Comparison of ENCODE assay signal across 8 mouse cellular contexts in genomic region chr17:73302104-73302503, GRCm38 (mm10).
DNase-seq lines count a peak whose midpoint lies in the region; ATAC-seq and TF ChIP-seq lines count a peak whose summit lies in the region.

No protein-coding gene starts in this region.

- peak overlapping the region; percentile 31 for H3K4me2 ChIP-seq in hindbrain, embryonic 14.5 days (replicated peaks)

- WGBS in hindbrain, embryonic 14.5 days: 6% methylated on average over 10 of the region's 10 CpGs

- peaks cover 10% of the 10 kb centered on the region for H3K27me3 ChIP-seq in Patski
- H3K27me3 ChIP-seq in hindbrain, embryonic 14.5 days (ENCODE audit: control insufficient read depth, insufficient read depth, low read length): no peaks in the 10 kb centered on the region

- peak; percentile 94 for TF ChIP-seq CTCF in Patski (IDR thresholded peaks at IDR 0.05)

- peaks cover 3% of the 10 kb centered on the region; the same call in 1 of the 2 replicates for H3K4me1 ChIP-seq in hindbrain, embryonic 14.5 days (replicated peaks; ENCODE audit: control insufficient read depth, insufficient read depth, low read length)

- H3K36me3 ChIP-seq in hindbrain, embryonic 14.5 days (replicated peaks; ENCODE audit: control insufficient read depth, insufficient read depth): no peaks in the 10 kb centered on the region

- H3K27ac ChIP-seq in hindbrain, embryonic 14.5 days: no peak overlapping the region

- ATAC-seq in Patski: peak; percentile 80
- peak; percentile 61 for ATAC-seq in hindbrain, embryonic 14.5 days (ENCODE audit: low FRiP score)

- H3K9ac ChIP-seq in hindbrain, embryonic 14.5 days: no peak overlapping the region

- CTCF ChIA-PET in Patski (lab: Charles Lee): interaction anchor here (1.2 to 4.5 kb wide), 4 partner anchors 440 to 577 kb away, joined by 3 to 44 read pairs (median 4); no protein-coding TSS in a partner anchor

- POLR2A ChIA-PET in Patski (lab: Charles Lee): no interaction called here

- H3K9me3 ChIP-seq in hindbrain, embryonic 14.5 days (ENCODE audit: control insufficient read depth, low read length): no peaks in the 10 kb centered on the region

- in situ Hi-C loops in Patski (cut with MboI; ENCODE audit: low pct_unique_long_range_greater_than_20kb): no loop called here

- no peak overlapping the region; the same call in 1 of the 2 replicates for H3K4me3 ChIP-seq in hindbrain, embryonic 14.5 days (replicated peaks; ENCODE audit: low read length)

- DNase-seq in Patski (ENCODE audit: low read depth, low spot score): no peak
- DNase-seq in cerebellum, adult 9-11 months: peak; percentile 65
- DNase-seq in frontal cortex, postnatal 36 days (ENCODE audit: low spot score in 2 of 2): peak; percentile 66 to 79
- DNase-seq in hindbrain, embryonic 14.5 days (ENCODE audit: low spot score): peak; percentile 85
- DNase-seq in layer of hippocampus, postnatal 14 days (ENCODE audit: low spot score in 2 of 2): peak; percentile 78 to 80
- peak; percentile 82 for DNase-seq in lung, postnatal 14 days
- DNase-seq in retina, adult 2 months (ENCODE audit: low read depth, low spot score): peak; percentile 52
- DNase-seq in thymus, postnatal 25 days: peak; percentile 86
